8 mouse cellular contexts compared by ENCODE assay signal in genomic region chr1:37634658-37635057, GRCm38 (mm10).
DNase-seq lines count a peak whose midpoint lies in the region; ATAC-seq lines count a peak whose summit lies in the region.

No protein-coding gene starts in this region.

- H3K36me3 ChIP-seq in heart, embryonic 11.5 days (ENCODE audit: control insufficient read depth, insufficient read depth, low read length), result no peaks in the 10 kb centered on the region
- no peaks in the 10 kb centered on the region for H3K36me3 ChIP-seq in hindbrain, embryonic 14.5 days (replicated peaks; ENCODE audit: control insufficient read depth, insufficient read depth)

- no peak overlapping the region for H3K9ac ChIP-seq in heart, embryonic 11.5 days (ENCODE audit: low read depth, low read length)
- H3K9ac ChIP-seq in hindbrain, embryonic 14.5 days, result no peak overlapping the region

- ATAC-seq in heart, embryonic 11.5 days (replicated peaks; ENCODE audit: insufficient number of reproducible peaks, low FRiP score, low TSS enrichment), result no peak
- no peak for ATAC-seq in hindbrain, embryonic 14.5 days (ENCODE audit: low FRiP score)
- peak; percentile 49 for ATAC-seq in megakaryocyte progenitor cell, adult 5-6 weeks (replicated peaks; ENCODE audit: poor library complexity)

- no peaks in the 10 kb centered on the region for H3K4me1 ChIP-seq in heart, embryonic 11.5 days (ENCODE audit: control insufficient read depth, insufficient read depth, low read length)
- H3K4me1 ChIP-seq in hindbrain, embryonic 14.5 days (replicated peaks; ENCODE audit: control insufficient read depth, insufficient read depth, low read length), result no peaks in the 10 kb centered on the region

- H3K4me3 ChIP-seq in heart, embryonic 11.5 days (ENCODE audit: low read depth, low read length), result no peak overlapping the region
- H3K4me3 ChIP-seq in hindbrain, embryonic 14.5 days (replicated peaks; ENCODE audit: low read length), result no peak overlapping the region

- no peak overlapping the region for H3K4me2 ChIP-seq in heart, embryonic 11.5 days
- no peak overlapping the region for H3K4me2 ChIP-seq in hindbrain, embryonic 14.5 days (replicated peaks)

- H3K27ac ChIP-seq in heart, embryonic 11.5 days (ENCODE audit: low read depth, low read length), result no peak overlapping the region
- no peak overlapping the region for H3K27ac ChIP-seq in hindbrain, embryonic 14.5 days

- no peaks in the 10 kb centered on the region for H3K27me3 ChIP-seq in heart, embryonic 11.5 days (ENCODE audit: control insufficient read depth, insufficient read depth, low read length)
- H3K27me3 ChIP-seq in hindbrain, embryonic 14.5 days (ENCODE audit: control insufficient read depth, insufficient read depth, low read length), result no peaks in the 10 kb centered on the region

- no peaks in the 10 kb centered on the region for H3K9me3 ChIP-seq in heart, embryonic 11.5 days (replicated peaks; ENCODE audit: control insufficient read depth, low read length)
- no peaks in the 10 kb centered on the region for H3K9me3 ChIP-seq in hindbrain, embryonic 14.5 days (ENCODE audit: control insufficient read depth, low read length)

- 23% methylated on average over 4 of the region's 4 CpGs for WGBS in heart, embryonic 11.5 days (ENCODE audit: insufficient replicate concordance)
- WGBS in hindbrain, embryonic 14.5 days, result 28% methylated on average over 4 of the region's 4 CpGs

- peak; percentile 43 to 74 for DNase-seq in heart, adult 18-20 months
- peak; percentile 53 for DNase-seq in right cerebral cortex, postnatal 14 days
- no peak for DNase-seq in right cerebral cortex, postnatal 25 days
- DNase-seq in brain, adult 2 months (ENCODE audit: low read depth, low spot score), result peak; percentile 45
- DNase-seq in hindbrain, embryonic 14.5 days (ENCODE audit: low spot score), result peak; percentile 56
- DNase-seq in thymus, postnatal 4 days, result peak; percentile 87
